Mouse (Mus musculus): ENCODE measurements around the gene Stpg4. TPM values are rescaled to one million over a fixed set of nuclear protein-coding genes. Genes with fewer than 3 reads are reported as not detected.
A peak's percentile ranks its signal among the peaks of the same experiment; 100 is the strongest.

Stpg4 gene
- polyA plus RNA-seq, 1 experiment from 2014 or later, result not detected

DNA sequence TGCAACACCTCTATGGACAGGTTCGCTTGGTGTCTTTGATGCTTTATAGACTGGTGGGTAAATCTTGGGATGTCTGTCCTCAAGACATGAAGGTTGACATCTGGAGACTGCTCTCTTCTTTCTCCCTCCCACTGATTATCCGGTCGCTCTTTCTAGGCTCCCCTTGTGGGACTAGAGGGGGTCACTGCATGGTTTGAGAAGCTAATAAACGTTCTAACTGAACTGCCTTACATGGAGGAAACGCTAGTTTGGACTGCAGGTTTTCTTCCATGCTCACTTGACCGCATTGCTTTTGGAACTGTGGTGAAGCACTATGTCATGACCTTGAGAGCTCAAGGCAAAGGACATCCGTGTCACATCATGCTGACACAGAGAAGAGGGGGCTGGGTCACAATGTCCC, 25.8 kb upstream of the Stpg4 start:
- 85% methylated on average over 7 of the region's 7 CpGs for WGBS
- no peak for ATAC-seq (ENCODE audit: low FRiP score)
- Histone ChIP-seq H3K27ac (ENCODE audit: low read depth, low read length) (no peak overlapping the region), H3K9me3 (ENCODE audit: control insufficient read depth, low read length) (no peaks in the 10 kb centered on the region), H3K4me3 (ENCODE audit: low read depth, low read length) (no peak overlapping the region), H3K4me1 (replicated peaks; ENCODE audit: control insufficient read depth, insufficient read depth, low read length) (no peaks in the 10 kb centered on the region; the same call in 1 of the 2 replicates), H3K4me2 (replicated peaks; ENCODE audit: low read depth, low read length) (no peak overlapping the region), H3K9ac (ENCODE audit: low read depth, low read length) (no peak overlapping the region), H3K27me3 (ENCODE audit: control insufficient read depth, insufficient read depth, low read length) (no peaks in the 10 kb centered on the region), H3K36me3 (ENCODE audit: control insufficient read depth, insufficient read depth, low read length) (no peaks in the 10 kb centered on the region)
- DNase-seq (ENCODE audit: low spot score), result no peak

- no peaks in the 10 kb centered on the region for H3K9me3 ChIP-seq (ENCODE audit: control insufficient read depth, low read length)
- no peak overlapping the region for H3K4me3 ChIP-seq (ENCODE audit: low read depth, low read length)
- H3K27ac ChIP-seq (ENCODE audit: low read depth, low read length), result no peak overlapping the region
- no peaks in the 10 kb centered on the region for H3K36me3 ChIP-seq (ENCODE audit: control insufficient read depth, insufficient read depth, low read length)
- DNase-seq (ENCODE audit: low spot score) (no peak), ATAC-seq (ENCODE audit: low FRiP score) (no peak)
- 92% methylated on average over 8 of the region's 8 CpGs for WGBS
- no peaks in the 10 kb centered on the region for H3K27me3 ChIP-seq (ENCODE audit: control insufficient read depth, insufficient read depth, low read length)
- H3K4me1 ChIP-seq (replicated peaks; ENCODE audit: control insufficient read depth, insufficient read depth, low read length), result 0 out of 2 replicates have a peak, but pooled peaks cover 3% of the 10 kb centered on the region
- no peak overlapping the region for H3K9ac ChIP-seq (ENCODE audit: low read depth, low read length)
- H3K4me2 ChIP-seq (replicated peaks; ENCODE audit: low read depth, low read length), result no peak overlapping the region
Measured at GRCm38 (mm10) chr17:87448881-87449280, 21.3 kb upstream of the Stpg4 start.

DNA sequence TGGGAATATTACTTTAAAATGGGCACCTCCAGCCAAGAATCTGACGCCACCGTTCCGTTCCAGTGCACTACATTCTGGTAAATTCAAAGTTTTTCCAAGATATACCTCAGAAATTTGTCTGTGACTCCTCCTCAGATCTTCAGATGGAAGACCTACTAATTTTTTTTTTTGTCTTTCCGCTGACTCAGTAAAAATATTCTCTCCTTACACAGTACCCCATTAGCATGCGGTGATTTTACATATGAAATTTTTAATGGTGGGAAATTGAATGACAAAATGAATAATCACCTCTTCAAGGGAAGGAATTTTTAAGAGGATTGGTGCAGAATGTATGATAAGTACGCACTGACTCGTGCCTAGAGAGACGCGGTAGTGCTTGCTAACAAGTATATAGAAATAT, 20.8 kb upstream of the Stpg4 start:
- ATAC-seq (ENCODE audit: low FRiP score), result no peak
- H3K27me3 ChIP-seq (ENCODE audit: control insufficient read depth, insufficient read depth, low read length), result no peaks in the 10 kb centered on the region
- WGBS, result 93% methylated on average over 9 of the region's 9 CpGs

GRCm38 (mm10) chr17:87447612-87448200, 20.2 kb upstream of the Stpg4 start:
- no peaks in the 10 kb centered on the region for H3K9me3 ChIP-seq (ENCODE audit: control insufficient read depth, low read length)
- peak overlapping the region; percentile 99 for H3K9ac ChIP-seq (ENCODE audit: low read depth, low read length)
- no peaks in the 10 kb centered on the region for H3K36me3 ChIP-seq (ENCODE audit: control insufficient read depth, insufficient read depth, low read length)
- ATAC-seq (ENCODE audit: low FRiP score) (0 out of 2 replicates have a peak, but pooled peaks have one; percentile 10), DNase-seq (ENCODE audit: low spot score) (no peak)
- peak overlapping the region; percentile 98 for H3K27ac ChIP-seq (ENCODE audit: low read depth, low read length)
- H3K4me1 ChIP-seq (replicated peaks; ENCODE audit: control insufficient read depth, insufficient read depth, low read length), result 0 out of 2 replicates have a peak, but pooled peaks cover 5% of the 10 kb centered on the region
- H3K27me3 ChIP-seq (ENCODE audit: control insufficient read depth, insufficient read depth, low read length), result no peaks in the 10 kb centered on the region
- H3K4me2 ChIP-seq (replicated peaks; ENCODE audit: low read depth, low read length), result peak overlapping the region; percentile 59
- 39% methylated on average over 12 of the region's 12 CpGs for WGBS
- peak overlapping the region; percentile 88 for H3K4me3 ChIP-seq (ENCODE audit: low read depth, low read length)

More for the DNA sequence above, 20.8 kb upstream of the Stpg4 start:
- 0 out of 2 replicates have a peak, but pooled peaks cover 4% of the 10 kb centered on the region for H3K4me1 ChIP-seq (replicated peaks; ENCODE audit: control insufficient read depth, insufficient read depth, low read length)
- H3K27ac ChIP-seq (ENCODE audit: low read depth, low read length), result no peak overlapping the region
- no peaks in the 10 kb centered on the region for H3K36me3 ChIP-seq (ENCODE audit: control insufficient read depth, insufficient read depth, low read length)
- no peak overlapping the region for H3K4me2 ChIP-seq (replicated peaks; ENCODE audit: low read depth, low read length)
- no peak for DNase-seq (ENCODE audit: low spot score)
- no peak overlapping the region for H3K4me3 ChIP-seq (ENCODE audit: low read depth, low read length)
- H3K9ac ChIP-seq (ENCODE audit: low read depth, low read length), result no peak overlapping the region
- no peaks in the 10 kb centered on the region for H3K9me3 ChIP-seq (ENCODE audit: control insufficient read depth, low read length)

GRCm38 (mm10) chr17:87446767-87447611, 19.4 kb upstream of the Stpg4 start, which contains the start of gene Calm2:
Calm2 (minus strand) TSS chr17:87446935.
- H3K27me3 ChIP-seq (ENCODE audit: control insufficient read depth, insufficient read depth, low read length), result no peaks in the 10 kb centered on the region
- DNase-seq (ENCODE audit: low spot score) (peak; percentile 98), ATAC-seq (ENCODE audit: low FRiP score) (peak; percentile 92)
- H3K9ac ChIP-seq (ENCODE audit: low read depth, low read length), result peak within 1 kb of the TSS; percentile 99
- H3K4me1 ChIP-seq (replicated peaks; ENCODE audit: control insufficient read depth, insufficient read depth, low read length), result 0 out of 2 replicates have a peak, but pooled peaks cover 5% of the 10 kb centered on the region
- peak within 1 kb of the TSS; percentile 98 for H3K27ac ChIP-seq (ENCODE audit: low read depth, low read length)
- H3K4me3 ChIP-seq (ENCODE audit: low read depth, low read length), result peak within 1 kb of the TSS; percentile 88
- H3K36me3 ChIP-seq (ENCODE audit: control insufficient read depth, insufficient read depth, low read length), result no peaks in the 10 kb centered on the region
- WGBS, result under 1% methylated on average over 66 of the region's 69 CpGs
- no peaks in the 10 kb centered on the region for H3K9me3 ChIP-seq (ENCODE audit: control insufficient read depth, low read length)
- H3K4me2 ChIP-seq (replicated peaks; ENCODE audit: low read depth, low read length), result peak within 1 kb of the TSS; percentile 76

- ATAC-seq (ENCODE audit: low FRiP score), result peak; percentile 81
- DNase-seq (ENCODE audit: low spot score), result peak; percentile 84
- Histone ChIP-seq H3K9ac (ENCODE audit: low read depth, low read length) (peak overlapping the region; percentile 99), H3K27ac (ENCODE audit: low read depth, low read length) (peak overlapping the region; percentile 98), H3K9me3 (ENCODE audit: control insufficient read depth, low read length) (no peaks in the 10 kb centered on the region), H3K4me1 (replicated peaks; ENCODE audit: control insufficient read depth, insufficient read depth, low read length) (0 out of 2 replicates have a peak, but pooled peaks cover 5% of the 10 kb centered on the region), H3K4me2 (replicated peaks; ENCODE audit: low read depth, low read length) (peak overlapping the region; percentile 76), H3K27me3 (ENCODE audit: control insufficient read depth, insufficient read depth, low read length) (no peaks in the 10 kb centered on the region), H3K36me3 (ENCODE audit: control insufficient read depth, insufficient read depth, low read length) (no peaks in the 10 kb centered on the region), H3K4me3 (ENCODE audit: low read depth, low read length) (peak overlapping the region; percentile 88)
- WGBS, result under 1% methylated on average over 28 of the region's 86 CpGs
Measured at GRCm38 (mm10) chr17:87445917-87446766, 18.6 kb upstream of the Stpg4 start.

GRCm38 (mm10) chr17:87445337-87445916, 17.9 kb upstream of the Stpg4 start:
- WGBS, result under 1% methylated on average over 13 of the region's 13 CpGs
- Histone ChIP-seq H3K4me2 (replicated peaks; ENCODE audit: low read depth, low read length) (peak overlapping the region; percentile 76), H3K4me3 (ENCODE audit: low read depth, low read length) (peak overlapping the region; percentile 88), H3K9me3 (ENCODE audit: control insufficient read depth, low read length) (no peaks in the 10 kb centered on the region), H3K27ac (ENCODE audit: low read depth, low read length) (peak overlapping the region; percentile 98), H3K27me3 (ENCODE audit: control insufficient read depth, insufficient read depth, low read length) (no peaks in the 10 kb centered on the region), H3K9ac (ENCODE audit: low read depth, low read length) (peak overlapping the region; percentile 99), H3K4me1 (replicated peaks; ENCODE audit: control insufficient read depth, insufficient read depth, low read length) (0 out of 2 replicates have a peak, but pooled peaks cover 5% of the 10 kb centered on the region), H3K36me3 (ENCODE audit: control insufficient read depth, insufficient read depth, low read length) (no peaks in the 10 kb centered on the region)
- ATAC-seq (ENCODE audit: low FRiP score), result no peak
- no peak for DNase-seq (ENCODE audit: low spot score)

DNA sequence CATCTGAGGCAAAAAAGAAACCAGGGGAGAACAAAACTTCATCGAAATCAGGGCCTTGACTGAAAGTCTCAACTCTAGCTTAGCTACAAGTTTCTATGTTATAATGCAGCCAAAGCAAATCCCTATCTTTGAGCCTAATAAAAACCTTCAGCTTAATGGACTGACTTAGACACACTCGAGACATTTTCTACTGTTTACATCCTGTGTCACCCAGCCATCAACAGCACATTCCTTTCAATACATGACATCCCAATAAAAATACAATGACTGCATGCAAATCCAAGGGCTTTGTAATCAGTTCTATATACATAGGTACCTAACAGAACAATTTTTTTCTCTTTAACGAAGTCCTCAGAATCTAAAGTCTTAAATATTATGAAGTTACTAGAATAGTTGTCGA, 17.2 kb upstream of the Stpg4 start:
- Histone ChIP-seq H3K9me3 (ENCODE audit: control insufficient read depth, low read length) (no peaks in the 10 kb centered on the region), H3K27ac (ENCODE audit: low read depth, low read length) (no peak overlapping the region), H3K4me3 (ENCODE audit: low read depth, low read length) (peak overlapping the region; percentile 30), H3K9ac (ENCODE audit: low read depth, low read length) (no peak overlapping the region), H3K27me3 (ENCODE audit: control insufficient read depth, insufficient read depth, low read length) (no peaks in the 10 kb centered on the region), H3K4me1 (replicated peaks; ENCODE audit: control insufficient read depth, insufficient read depth, low read length) (0 out of 2 replicates have a peak, but pooled peaks cover 5% of the 10 kb centered on the region), H3K4me2 (replicated peaks; ENCODE audit: low read depth, low read length) (peak overlapping the region; percentile 41), H3K36me3 (ENCODE audit: control insufficient read depth, insufficient read depth, low read length) (no peaks in the 10 kb centered on the region)
- DNase-seq (ENCODE audit: low spot score) (no peak), ATAC-seq (ENCODE audit: low FRiP score) (no peak)
- 55% methylated on average over 4 of the region's 4 CpGs for WGBS

Measured in hindbrain, embryonic 11.5 days (tissue).